Mouse (Mus musculus): ENCODE measurements around the gene P2rx1. TPM values are rescaled to one million over a fixed set of nuclear protein-coding genes. Genes with fewer than 3 reads are reported as not detected.

The P2rx1 gene
- polyA plus RNA-seq, 1 experiment from 2014 or later: 5.6 TPM

Small RNA genes within 50 kb of the gene (microRNA-seq; reads per million reads assigned to microRNA genes)
- not detected for gene Gm44467

Other genes with a start within 250 kb of the P2rx1 start
- 7.9 and 8.3 TPM in 2 replicates for gene Cyb5d2, start 203.0 kb upstream of the P2rx1 start, polyA plus RNA-seq (2015; fragmentation: Nextera tagmentation; extraction: Ambion mirVana)
- gene Zzef1, start 202.9 kb upstream of the P2rx1 start, polyA plus RNA-seq (2015; fragmentation: Nextera tagmentation; extraction: Ambion mirVana): 7.8 and 8.7 TPM in 2 replicates
- gene Atp2a3, start 37.9 kb upstream of the P2rx1 start, polyA plus RNA-seq (2015; fragmentation: Nextera tagmentation; extraction: Ambion mirVana): 9.0 and 14.9 TPM in 2 replicates
- gene Camkk1, start 19.9 kb downstream of the P2rx1 start, polyA plus RNA-seq (2015; fragmentation: Nextera tagmentation; extraction: Ambion mirVana): 3.4 and 3.7 TPM in 2 replicates
- 10.1 and 11.5 TPM in 2 replicates for gene Ncbp3, start 48.7 kb downstream of the P2rx1 start, polyA plus RNA-seq (2015; fragmentation: Nextera tagmentation; extraction: Ambion mirVana)
- 1.4 and 2.2 TPM in 2 replicates for gene Itgae, start 91.5 kb downstream of the P2rx1 start, polyA plus RNA-seq (2015; fragmentation: Nextera tagmentation; extraction: Ambion mirVana)
- 12.0 and 13.6 TPM in 2 replicates for gene Haspin, start 139.2 kb downstream of the P2rx1 start, polyA plus RNA-seq (2015; fragmentation: Nextera tagmentation; extraction: Ambion mirVana)
- 2.2 and 2.9 TPM in 2 replicates for gene P2rx5, start 161.3 kb downstream of the P2rx1 start, polyA plus RNA-seq (2015; fragmentation: Nextera tagmentation; extraction: Ambion mirVana)
- gene Emc6, start 177.9 kb downstream of the P2rx1 start, polyA plus RNA-seq (2015; fragmentation: Nextera tagmentation; extraction: Ambion mirVana): 105 and 113 TPM in 2 replicates
- gene Tax1bp3, start 178.0 kb downstream of the P2rx1 start, polyA plus RNA-seq (2015; fragmentation: Nextera tagmentation; extraction: Ambion mirVana): 237 and 257 TPM in 2 replicates
- gene Ctns, start 199.9 kb downstream of the P2rx1 start, polyA plus RNA-seq (2015; fragmentation: Nextera tagmentation; extraction: Ambion mirVana): 14.5 and 15.3 TPM in 2 replicates
- gene Shpk, start 200.4 kb downstream of the P2rx1 start, polyA plus RNA-seq (2015; fragmentation: Nextera tagmentation; extraction: Ambion mirVana): 0.86 and 1.00 TPM in 2 replicates
- gene Trpv1, start 235.2 kb downstream of the P2rx1 start, polyA plus RNA-seq (2015; fragmentation: Nextera tagmentation; extraction: Ambion mirVana): 0.06 and 0.08 TPM in 2 replicates